Mouse (Mus musculus) frontal cortex, postnatal 10 days (tissue): ENCODE results near the gene Rin3.
"Not testable (repeated sequence)": the region's sequence is repeated elsewhere in the genome, so short reads cannot be mapped to it uniquely, and the experiment has no call there.

Source experiments
- DNase-seq, 2 experiments: peaks; one replicate each; pipeline ENCODE4 v3.0.0; 2022; ENCODE audit warnings: low spot score in 2 of 2, mixed read lengths in 1 of 2

Gene Rin3

DNA sequence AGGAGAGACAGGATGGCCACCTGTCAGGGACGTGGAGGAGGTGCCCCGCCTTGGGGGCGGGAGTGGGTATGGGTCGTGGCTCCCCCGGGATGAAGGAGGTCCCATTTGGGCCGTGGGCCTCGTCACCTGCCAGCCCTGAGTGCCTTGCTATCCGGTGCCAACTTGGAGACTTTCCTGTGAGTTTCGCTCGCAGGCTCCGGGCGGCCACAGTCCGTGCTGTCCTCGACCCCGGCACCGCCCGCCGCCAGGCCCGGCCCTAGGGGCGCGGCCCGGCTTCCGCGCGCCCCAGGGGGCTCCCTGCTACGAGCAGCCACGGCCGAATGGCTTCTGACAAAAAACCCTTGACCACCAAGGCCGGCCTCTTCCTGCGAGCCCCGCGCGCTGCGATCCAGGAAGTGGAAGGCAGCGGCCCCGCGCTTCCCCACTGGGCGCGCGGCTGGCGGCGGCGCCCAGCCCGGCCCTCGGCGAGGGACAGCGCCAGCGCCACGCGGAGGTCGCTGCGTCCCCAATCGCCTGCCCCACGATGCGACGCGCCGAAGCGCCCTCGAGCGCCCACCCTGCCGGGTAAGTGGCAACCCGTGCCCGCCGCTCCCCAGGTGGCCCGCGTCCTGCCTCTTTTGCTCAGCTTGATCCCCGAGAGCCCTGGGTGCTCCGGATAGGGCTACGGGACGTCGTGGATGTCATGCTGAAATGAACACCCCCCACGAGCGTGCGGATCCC lies at the start of gene Rin3:
Gene Rin3, plus strand, starts transcription at position 286 of the 720 bp plus-strand sequence.
- DNase-seq: peak in 1 of 2 experiments; percentile 42

DNA sequence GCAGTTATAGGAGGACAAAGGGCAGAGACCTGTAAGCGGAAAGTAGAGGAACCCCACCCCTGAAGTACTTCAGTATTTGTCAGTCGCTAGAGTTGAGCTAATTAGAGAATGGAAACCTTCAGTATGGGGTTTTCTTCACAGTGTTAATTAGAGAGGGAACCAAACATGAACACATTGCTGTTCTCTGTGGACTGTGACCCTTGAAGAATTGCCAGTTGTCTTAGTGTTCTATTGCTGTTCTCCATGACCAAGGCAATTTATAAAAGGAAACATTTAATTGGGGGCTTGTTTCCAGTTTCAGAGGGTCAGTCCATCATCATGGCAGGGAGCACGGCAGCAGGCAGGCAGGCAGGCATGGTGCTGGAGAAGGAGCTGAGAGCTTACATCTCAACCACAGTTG lies 47.3 kb upstream of the Rin3 start:
- no peak for DNase-seq

DNA sequence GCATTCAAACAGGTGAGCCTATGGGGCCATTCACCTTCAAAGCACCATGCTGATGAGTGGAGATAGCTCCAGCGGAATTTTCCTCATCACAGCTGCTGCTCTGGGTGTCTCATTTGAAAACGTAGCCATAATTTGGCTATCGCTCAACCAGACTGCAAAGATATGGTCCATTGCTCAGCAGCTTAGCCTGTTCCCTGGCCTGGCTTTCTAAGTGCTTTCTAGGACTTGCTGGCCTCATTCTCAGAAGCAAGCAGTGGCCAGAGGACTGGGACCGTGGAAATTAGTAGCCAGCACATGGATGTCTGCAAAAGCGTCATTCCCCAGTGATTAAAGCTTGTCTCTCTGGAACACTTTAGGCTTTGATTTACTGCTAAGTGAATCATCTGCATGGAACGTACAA lies 46.5 kb upstream of the Rin3 start:
- DNase-seq: no peak

DNA sequence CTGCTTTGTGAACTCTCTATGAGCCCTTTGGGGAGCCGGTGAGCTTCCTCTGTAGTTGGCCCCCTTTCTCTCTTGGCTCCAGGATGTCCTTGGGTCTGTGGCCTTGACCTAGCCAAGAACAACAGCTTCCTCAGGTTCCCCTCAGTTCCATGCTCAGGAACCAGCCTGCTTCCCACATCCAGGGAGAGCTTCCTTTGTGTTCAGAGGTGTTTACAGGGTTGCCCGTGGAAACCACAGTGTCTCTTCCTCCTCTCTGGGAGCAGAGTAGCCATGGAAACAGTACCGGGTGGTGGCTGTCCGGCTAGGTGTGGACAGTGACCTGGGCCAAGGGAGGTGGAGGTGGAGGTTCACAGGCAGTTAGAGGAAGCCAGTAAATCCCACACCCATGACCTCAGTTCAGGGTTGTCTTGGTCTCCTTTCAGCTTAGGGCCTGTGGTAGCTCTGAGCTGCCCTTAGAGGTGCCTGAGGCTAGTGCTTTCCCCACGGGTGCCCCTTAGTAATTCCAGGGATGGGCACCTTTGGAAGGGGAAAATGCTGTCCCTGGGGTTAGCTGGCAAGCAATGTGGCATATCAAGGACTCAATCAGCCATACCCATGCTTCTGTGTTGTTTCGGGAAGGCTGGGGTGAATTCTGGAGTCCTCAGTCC lies 40.6 kb upstream of the Rin3 start:
- DNase-seq: peak in 1 of 2 experiments; percentile 20

DNA sequence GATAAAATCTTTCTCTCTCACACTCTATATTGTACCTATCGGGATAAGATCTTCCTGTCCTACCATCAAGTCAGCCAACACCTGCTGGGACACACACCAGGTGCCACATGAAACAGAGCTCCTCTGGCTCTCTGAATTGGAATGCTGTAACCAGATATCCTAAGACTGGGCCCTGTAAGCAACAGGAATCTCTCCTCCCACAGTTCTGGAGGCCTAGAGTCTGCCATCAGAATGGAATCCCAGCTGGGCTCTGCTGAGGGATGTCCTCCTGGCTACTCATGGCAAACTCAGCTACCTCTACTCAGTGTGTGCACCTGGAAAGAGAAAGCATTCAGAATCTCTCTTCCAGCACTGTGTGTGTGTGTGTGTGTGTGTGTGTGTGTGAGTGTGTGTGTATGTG lies 38.9 kb upstream of the Rin3 start:
- DNase-seq: no peak

- no peak for DNase-seq
Observed at GRCm38 (mm10) chr12:102246226-102246625, 36.6 kb upstream of the Rin3 start.

- no peak for DNase-seq
Observed at GRCm38 (mm10) chr12:102248104-102248503, 34.7 kb upstream of the Rin3 start.

DNA sequence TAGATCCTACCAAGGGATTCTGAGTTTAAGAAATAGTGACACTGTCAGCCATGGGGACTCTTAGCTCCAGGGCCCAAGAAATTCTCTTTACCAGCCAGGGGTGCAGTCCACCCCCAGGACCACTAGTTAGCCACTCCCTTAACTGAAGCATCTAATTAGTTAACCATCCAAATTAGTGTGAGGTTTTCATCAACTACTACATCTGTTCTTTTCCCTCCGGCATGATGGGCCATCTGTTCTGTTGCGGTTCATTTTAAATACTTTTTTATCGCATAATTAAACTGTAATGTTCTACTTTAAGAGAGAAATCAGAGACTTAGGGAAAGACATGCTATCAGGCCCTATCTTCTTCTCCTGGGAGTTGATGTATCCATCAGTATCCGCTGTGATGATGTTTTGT lies 32.5 kb upstream of the Rin3 start:
- no peak for DNase-seq

DNA sequence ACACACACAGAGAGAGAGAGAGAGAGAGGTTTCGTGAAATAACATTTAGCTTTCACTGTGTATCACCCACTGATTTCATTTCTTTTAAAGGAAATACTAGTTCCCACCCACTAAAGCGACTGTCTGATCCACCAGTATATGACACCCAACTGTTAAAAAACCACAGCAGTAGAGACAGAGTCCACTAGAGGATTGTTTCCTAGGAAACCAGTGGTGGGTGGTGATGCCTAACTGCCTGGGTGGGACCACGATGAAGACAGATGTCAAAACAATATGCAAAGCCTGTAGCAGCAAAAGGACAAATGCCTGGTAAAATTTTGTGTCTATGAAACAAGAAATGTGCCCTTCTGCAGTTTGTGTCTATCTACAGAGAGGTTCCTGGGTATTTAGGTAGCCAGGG lies 31.8 kb upstream of the Rin3 start:
- DNase-seq: peak in 1 of 2 experiments; percentile 38

- DNase-seq: no peak
Observed at GRCm38 (mm10) chr12:102251985-102252384, 30.9 kb upstream of the Rin3 start.

DNA sequence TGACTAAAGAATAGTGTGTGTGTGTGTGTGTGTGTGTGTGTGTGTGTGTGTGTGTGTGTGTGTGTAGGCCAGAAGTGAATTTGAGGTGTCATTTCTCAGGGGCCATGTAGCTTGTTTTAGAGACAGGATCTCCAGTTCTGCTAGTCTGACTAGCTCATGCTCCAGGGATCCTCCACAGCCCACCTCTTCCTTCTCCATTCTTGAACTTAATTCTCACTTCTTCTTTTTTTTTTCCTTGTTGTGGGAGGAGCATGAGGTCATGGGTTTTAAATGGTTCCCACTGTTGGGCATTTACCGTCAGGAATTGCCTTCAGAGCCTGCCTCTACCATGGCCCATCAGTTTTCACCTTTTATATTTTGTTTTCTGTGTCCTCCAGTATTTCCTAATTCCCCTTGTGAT lies 30.3 kb upstream of the Rin3 start:
- no peak for DNase-seq

DNA sequence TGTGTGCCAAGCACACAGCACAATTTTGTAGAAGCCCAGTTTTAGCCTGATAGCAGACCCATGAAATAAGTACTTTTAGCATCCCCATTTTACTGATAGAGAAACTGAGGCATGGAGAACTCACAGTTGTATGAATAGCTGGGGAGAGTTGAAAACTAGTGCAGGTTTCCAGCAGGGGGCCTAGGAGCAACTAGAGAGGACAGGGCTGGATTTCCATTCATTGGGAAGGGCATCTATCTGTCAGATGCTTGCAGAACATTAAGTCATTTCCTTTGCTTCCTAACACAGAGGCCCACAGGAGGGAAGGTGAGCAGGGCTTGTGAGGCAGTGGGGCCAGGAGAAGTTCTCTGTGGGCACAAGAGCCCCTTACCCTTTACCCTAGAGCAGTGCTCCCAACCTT lies 27.8 kb upstream of the Rin3 start:
- DNase-seq: no peak

- DNase-seq: no peak
Observed at GRCm38 (mm10) chr12:102258522-102259112, 24.2 kb upstream of the Rin3 start.

- no peak for DNase-seq
Observed at GRCm38 (mm10) chr12:102261933-102262396, 20.9 kb upstream of the Rin3 start.

GRCm38 (mm10) chr12:102262809-102263208 lies 20.0 kb upstream of the Rin3 start:
- no peak for DNase-seq

GRCm38 (mm10) chr12:102263249-102263648 lies 19.6 kb upstream of the Rin3 start:
- no peak for DNase-seq

- no peak for DNase-seq
Observed at GRCm38 (mm10) chr12:102266433-102266832, 16.4 kb upstream of the Rin3 start.

DNA sequence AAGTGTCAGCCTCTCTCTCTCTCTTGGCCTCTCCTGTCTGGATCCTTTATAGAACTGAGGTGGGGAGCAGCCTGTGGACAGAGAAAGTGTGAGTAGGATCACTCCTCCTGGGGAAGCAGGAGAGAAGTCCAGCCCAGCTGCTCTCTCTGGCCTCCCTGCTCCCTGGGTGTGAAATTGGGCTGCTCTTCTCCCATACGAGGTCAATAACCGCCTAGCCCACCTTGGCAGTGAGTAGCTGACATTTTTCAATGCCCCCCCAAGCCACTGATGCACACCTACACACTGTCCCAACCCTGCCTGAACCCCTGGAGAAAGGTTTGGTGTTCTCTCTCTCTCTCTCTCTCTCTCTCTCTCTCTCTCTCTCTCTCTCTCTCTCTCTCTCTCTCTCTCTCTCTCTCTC lies 13.7 kb upstream of the Rin3 start:
- no peak for DNase-seq

- no peak for DNase-seq
Observed at GRCm38 (mm10) chr12:102270776-102271405, 12.0 kb upstream of the Rin3 start.

- DNase-seq: no peak
Observed at GRCm38 (mm10) chr12:102271447-102271846, 11.4 kb upstream of the Rin3 start.

DNA sequence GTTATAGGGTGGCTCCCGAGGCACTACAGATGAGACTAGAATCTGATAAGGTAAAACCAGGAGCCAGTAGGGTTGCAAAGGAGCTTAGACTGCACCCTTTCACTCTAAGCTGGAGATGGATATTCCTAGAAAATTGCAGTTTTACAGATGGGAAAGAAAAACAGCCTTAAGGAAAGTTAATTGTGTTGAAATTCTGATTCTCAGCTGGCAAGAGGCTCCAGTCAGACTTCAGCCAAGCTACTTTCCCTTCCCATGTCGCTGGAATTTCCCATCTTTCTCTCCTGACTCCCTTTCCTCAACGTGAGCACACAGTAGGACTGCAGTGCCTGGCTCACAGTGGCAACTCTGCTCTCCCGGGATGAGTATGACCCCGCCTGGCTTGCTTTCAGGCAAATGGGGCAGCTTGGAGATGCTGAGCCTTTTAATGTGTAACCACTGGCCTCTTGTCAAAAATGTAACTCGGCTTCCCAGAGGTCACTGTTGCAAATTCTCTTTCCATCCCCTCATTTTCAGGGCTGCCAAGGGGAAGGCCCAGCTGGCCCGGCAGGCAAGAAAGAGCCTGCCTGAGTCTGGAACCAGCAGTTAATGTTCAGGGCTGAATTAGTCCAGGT lies 6.9 kb upstream of the Rin3 start:
- no peak for DNase-seq

DNA sequence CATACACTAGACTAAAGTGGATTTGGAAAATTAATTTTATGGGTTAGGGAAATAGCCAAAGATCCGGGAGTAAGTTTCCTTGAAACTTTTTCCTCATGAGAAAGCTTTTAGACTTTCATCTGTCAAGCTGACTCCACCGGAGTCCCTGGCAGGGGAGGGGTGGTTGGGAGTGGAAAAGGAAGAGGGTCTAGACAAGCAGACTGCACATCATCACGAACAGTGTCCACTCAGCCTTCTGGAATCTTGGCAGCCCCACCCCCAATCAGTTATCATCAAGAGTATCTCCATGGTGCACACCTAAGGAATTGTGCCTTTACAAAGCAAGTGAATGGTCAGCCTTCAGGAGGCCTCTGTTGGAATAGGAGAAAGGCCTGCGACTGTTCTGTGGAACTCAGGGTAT lies 2.6 kb upstream of the Rin3 start:
- DNase-seq: not testable (repeated sequence)
